Mouse (Mus musculus) embryonic fibroblast, embryonic 13.5 days (primary cell): ENCODE measurements around the gene Nprl2. TPM values are rescaled to one million over a fixed set of nuclear protein-coding genes. Genes with fewer than 3 reads are reported as not detected.

Experiments used
- H3K27ac ChIP-seq: 2 replicates; pipeline ENCODE4 v1.5.1; 2012; ENCODE audit warnings: low read length, control low read depth, inconsistent platforms; ENCODE audit not compliant: insufficient read depth
- H3K4me1 ChIP-seq: 2 replicates; pipeline ENCODE4 v1.6.1; 2011; ENCODE audit warnings: low read length; ENCODE audit not compliant: control insufficient read depth, insufficient read depth
- H3K4me3 ChIP-seq: 2 replicates; pipeline ENCODE4 v1.5.1; 2011; ENCODE audit warnings: mild to moderate bottlenecking, control low read depth, low read length; ENCODE audit not compliant: insufficient read depth
- CTCF ChIP-seq: IDR thresholded peaks from 2 replicates; pipeline ENCODE4 v1.5.1; 2011; ENCODE audit warnings: mild to moderate bottlenecking, control low read depth, low read length, moderate library complexity, borderline replicate concordance; ENCODE audit not compliant: insufficient read depth
- POLR2A ChIP-seq: IDR thresholded peaks from 2 replicates; pipeline ENCODE4 v1.6.1; 2011; ENCODE audit warnings: low read depth, mild to moderate bottlenecking, control low read depth, low read length, moderate library complexity
- polyA plus RNA-seq: library from polyadenylated mRNA; stranded (reverse); fragments of >200 nt; gene quantifications from 2 replicates; pipeline ENCODE4 v1.2.4, GENCODE M21; 2011; ENCODE audit warnings: low read depth; ENCODE audit not compliant: missing spikeins, insufficient read length

Nprl2 gene
- polyA plus RNA-seq, 1 experiment: 18.9 TPM

- no peak overlapping the region for H3K4me3 ChIP-seq
- no peak overlapping the region for H3K27ac ChIP-seq
- H3K4me1 ChIP-seq: 0 out of 2 replicates have a peak, but pooled peaks cover 3% of the 10 kb centered on the region
- TF ChIP-seq CTCF (no peak), POLR2A (no peak)
These were observed 2.7 kb downstream of the Nprl2 start for GRCm38 (mm10) chr9:107544729-107545128.

DNA sequence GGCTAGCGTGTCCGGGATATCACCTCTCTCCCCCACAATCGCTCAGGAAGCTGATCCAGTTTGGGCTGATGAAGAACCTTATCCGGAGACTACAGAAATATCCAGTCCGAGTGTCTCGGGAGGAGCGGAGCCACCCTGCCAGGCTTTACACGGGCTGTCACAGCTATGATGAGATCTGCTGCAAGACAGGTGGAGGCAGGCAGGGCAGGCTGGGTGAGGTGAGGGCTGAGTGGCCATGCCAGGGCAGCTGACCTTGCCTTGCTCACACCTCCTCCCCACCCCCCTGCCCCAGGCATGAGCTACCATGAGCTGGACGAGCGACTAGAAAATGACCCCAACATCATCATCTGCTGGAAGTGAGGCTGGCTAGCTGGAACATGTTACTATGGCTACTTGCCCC lies 3.2 kb downstream of the Nprl2 start:
- Histone ChIP-seq H3K4me1 (0 out of 2 replicates have a peak, but pooled peaks cover 3% of the 10 kb centered on the region), H3K4me3 (no peak overlapping the region), H3K27ac (no peak overlapping the region)
- TF ChIP-seq CTCF (no peak), POLR2A (no peak)

- no peak overlapping the region for H3K27ac ChIP-seq
- TF ChIP-seq POLR2A (no peak), CTCF (peak; percentile 75)
- no peak overlapping the region for H3K4me3 ChIP-seq
- 0 out of 2 replicates have a peak, but pooled peaks cover 3% of the 10 kb centered on the region for H3K4me1 ChIP-seq
These were observed 3.6 kb downstream of the Nprl2 start for GRCm38 (mm10) chr9:107545602-107546001.

DNA sequence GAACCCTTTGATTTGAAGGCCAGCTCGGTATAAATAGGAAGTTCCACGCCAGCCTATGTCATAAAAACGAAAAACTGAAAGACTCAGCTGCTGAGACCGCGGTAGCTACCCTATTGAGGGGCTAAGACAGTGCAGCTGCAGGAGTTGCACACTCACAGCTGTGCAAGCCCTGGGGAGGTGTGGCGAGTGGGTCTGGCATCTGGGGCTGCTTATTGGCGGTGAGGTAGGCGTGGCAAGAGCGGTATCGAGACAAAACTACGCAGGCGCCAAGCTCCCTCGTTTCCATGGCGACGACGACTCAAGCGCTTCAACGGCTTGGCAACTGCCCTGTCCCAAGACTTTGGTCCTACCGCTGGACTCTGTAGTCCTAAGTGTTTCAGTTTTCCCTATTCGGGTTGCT lies 5.0 kb downstream of the Nprl2 start, which contains the start of gene Zmynd10:
Zmynd10 (plus strand) TSS at position 273 of the 400 bp plus-strand sequence.
- H3K4me1 ChIP-seq: no peaks in the 10 kb centered on the region; the same call in 1 of the 2 replicates
- no peak within 1 kb of the TSS for H3K27ac ChIP-seq
- H3K4me3 ChIP-seq: no peak within 1 kb of the TSS
- no peak for TF ChIP-seq POLR2A
- TF ChIP-seq CTCF: no peak

- Histone ChIP-seq H3K27ac (no peak overlapping the region), H3K4me3 (no peak overlapping the region), H3K4me1 (peaks cover 5% of the 10 kb centered on the region; the same call in 1 of the 2 replicates)
- TF ChIP-seq CTCF (no peak), POLR2A (no peak)
These were observed 5.9 kb downstream of the Nprl2 start for GRCm38 (mm10) chr9:107547957-107548356.

GRCm38 (mm10) chr9:107548820-107549219 lies 6.8 kb downstream of the Nprl2 start:
- Histone ChIP-seq H3K4me1 (peaks cover 5% of the 10 kb centered on the region; the same call in 1 of the 2 replicates), H3K4me3 (no peak overlapping the region), H3K27ac (no peak overlapping the region)
- no peak for TF ChIP-seq CTCF
- no peak for TF ChIP-seq POLR2A

- Histone ChIP-seq H3K4me3 (no peak overlapping the region), H3K27ac (no peak overlapping the region), H3K4me1 (peaks cover 5% of the 10 kb centered on the region; the same call in 1 of the 2 replicates)
- TF ChIP-seq CTCF (no peak), POLR2A (no peak)
These were observed 7.5 kb downstream of the Nprl2 start for GRCm38 (mm10) chr9:107549297-107550074.

DNA sequence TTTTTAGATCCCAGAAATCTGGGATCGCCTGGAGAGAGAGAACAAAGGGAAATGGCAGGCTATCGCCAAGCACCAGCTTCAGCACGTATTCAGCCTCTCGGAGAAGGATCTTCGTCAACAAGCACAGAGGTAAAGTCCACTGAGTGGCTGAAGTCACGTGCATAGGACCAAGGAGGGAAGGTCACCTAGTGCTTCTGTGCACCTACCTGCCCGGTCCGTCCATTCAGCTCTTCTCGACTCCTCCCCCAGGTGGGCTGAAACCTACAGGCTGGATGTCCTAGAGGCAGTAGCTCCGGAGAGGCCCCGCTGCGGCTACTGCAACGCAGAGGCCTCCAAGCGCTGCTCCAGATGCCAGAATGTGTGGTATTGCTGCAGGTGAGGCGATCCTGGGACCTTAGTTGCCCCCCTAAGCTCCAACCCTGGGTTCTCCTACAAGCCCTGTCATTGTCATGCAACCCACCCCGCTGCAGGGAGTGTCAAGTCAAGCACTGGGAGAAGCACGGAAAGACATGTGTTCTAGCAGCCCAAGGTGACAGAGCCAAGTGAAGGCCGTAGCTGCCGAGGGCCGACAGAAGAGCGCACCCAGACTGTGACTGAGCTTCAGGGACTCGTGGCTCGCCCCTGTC lies 8.6 kb downstream of the Nprl2 start:
- H3K4me3 ChIP-seq: no peak overlapping the region
- H3K4me1 ChIP-seq: peaks cover 5% of the 10 kb centered on the region; the same call in 1 of the 2 replicates
- TF ChIP-seq CTCF (no peak), POLR2A (no peak)
- no peak overlapping the region for H3K27ac ChIP-seq

DNA sequence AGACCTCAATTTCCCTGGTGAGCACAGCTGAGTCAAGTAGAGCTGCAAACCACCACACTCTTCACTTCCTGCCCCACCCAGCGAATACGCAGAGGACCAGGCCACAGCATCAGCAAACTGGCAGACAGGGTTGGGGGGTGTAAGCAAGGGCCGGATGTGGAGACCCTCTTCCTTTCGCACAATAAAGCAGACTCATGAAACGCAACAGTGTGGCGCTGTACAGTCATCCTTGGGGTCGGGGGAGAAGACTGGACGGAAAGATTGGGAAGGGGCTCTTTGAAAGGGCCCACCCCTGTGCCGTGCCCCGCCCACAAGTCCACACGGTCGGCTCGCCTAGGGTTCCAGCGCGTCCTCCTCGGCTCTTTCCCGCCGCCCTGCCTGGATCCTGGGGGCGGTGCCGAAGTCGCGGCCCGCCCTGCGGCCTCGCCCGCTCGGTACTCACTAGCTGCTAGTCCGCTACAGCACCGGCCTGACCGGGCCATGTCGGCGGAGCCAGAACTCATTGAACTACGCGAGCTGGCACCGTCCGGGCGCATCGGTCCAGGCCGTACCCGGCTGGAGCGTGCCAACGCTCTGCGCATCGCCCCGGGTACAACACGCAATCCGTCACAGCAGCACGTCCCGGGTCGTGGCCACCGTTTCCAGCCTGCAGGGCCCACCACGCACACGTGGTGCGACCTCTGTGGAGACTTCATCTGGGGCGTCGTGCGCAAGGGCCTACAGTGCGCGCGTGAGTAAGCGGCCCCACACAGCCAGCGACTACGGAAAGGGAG lies 9.3 kb downstream of the Nprl2 start, which contains the start of gene Rassf1:
Rassf1 (plus strand) TSS at position 439 of the 773 bp plus-strand sequence.
- peaks cover 5% of the 10 kb centered on the region; the same call in 1 of the 2 replicates for H3K4me1 ChIP-seq
- peak within 1 kb of the TSS; percentile 62 for H3K4me3 ChIP-seq
- H3K27ac ChIP-seq: peak within 1 kb of the TSS; percentile 27
- TF ChIP-seq CTCF (no peak), POLR2A (peak; percentile 83)
